Comparison of ENCODE assay signal across 12 mouse cellular contexts in genomic region chr12:70549296-70549695, GRCm38 (mm10).
"Had no signal": no experiment of that assay in that cellular context is flagged by ENCODE, and none has a peak within 500 bp of the region (broad histone marks: within the 10 kb centered on the region; RNA-seq: fewer than 3 reads in every experiment).

No protein-coding gene starts in this region.

- ATAC-seq: liver, embryonic 12.5 days; lung, postnatal 0 days; midbrain, embryonic 16.5 days had no signal

- H3K27me3 ChIP-seq: limb, embryonic 15.5 days; liver, embryonic 12.5 days; neural tube, embryonic 13.5 days had no signal

- DNase-seq: kidney, adult 2 months; kidney, postnatal 14 days; lung, postnatal 36 days; thymus, postnatal 36 days had no signal

- H3K4me1 ChIP-seq: liver, embryonic 12.5 days; megakaryocyte, embryonic 14.5 days had no signal

- H3K9ac ChIP-seq: kidney, embryonic 15.5 days; limb, embryonic 15.5 days; liver, embryonic 12.5 days; midbrain, embryonic 12.5 days; neural tube, embryonic 13.5 days had no signal

- H3K36me3 ChIP-seq: kidney, embryonic 15.5 days; limb, embryonic 15.5 days; liver, embryonic 12.5 days; midbrain, embryonic 12.5 days; neural tube, embryonic 13.5 days had no signal

- H3K4me3 ChIP-seq: kidney, embryonic 15.5 days; limb, embryonic 15.5 days; liver, embryonic 12.5 days; megakaryocyte, embryonic 14.5 days; midbrain, embryonic 12.5 days; neural tube, embryonic 13.5 days had no signal

- H3K9me3 ChIP-seq: kidney, embryonic 15.5 days; limb, embryonic 15.5 days; liver, embryonic 12.5 days; midbrain, embryonic 12.5 days; neural tube, embryonic 13.5 days had no signal

- H3K27ac ChIP-seq: kidney, embryonic 15.5 days; limb, embryonic 15.5 days; liver, embryonic 12.5 days; midbrain, embryonic 12.5 days; neural tube, embryonic 13.5 days had no signal

- H3K4me2 ChIP-seq: kidney, embryonic 15.5 days; limb, embryonic 15.5 days; liver, embryonic 12.5 days; midbrain, embryonic 12.5 days; neural tube, embryonic 13.5 days had no signal
